Mouse (Mus musculus): ENCODE measurements around the gene Rnf208.

- TF ChIP-seq CTCF (IDR thresholded peaks at IDR 0.05; ENCODE audit: borderline replicate concordance, control insufficient read depth, extremely low read depth, insufficient read depth, low read length, poor library complexity) (no peak), POLR2A (IDR thresholded peaks at IDR 0.05; ENCODE audit: control insufficient read depth, extremely low read depth, insufficient read depth, low read length, poor library complexity) (no peak)
These were observed 25.2 kb downstream of the Rnf208 start for GRCm38 (mm10) chr2:25267241-25267640.

All from thymus, adult 2 months (tissue).